Mouse (Mus musculus) gastrocnemius, adult 18-20 months (tissue): ENCODE measurements at regions not wholly inside any gene's neighbourhood (a gene's known extent, or its start where the extent isn't known, plus 50 kb on each side); places are given as distances from the start of the nearest gene placed in this dataset.

Experiments
- DNase-seq: peaks from one replicate; pipeline ENCODE4 v3.0.0; 2021; ENCODE audit warnings: low spot score

DNA sequence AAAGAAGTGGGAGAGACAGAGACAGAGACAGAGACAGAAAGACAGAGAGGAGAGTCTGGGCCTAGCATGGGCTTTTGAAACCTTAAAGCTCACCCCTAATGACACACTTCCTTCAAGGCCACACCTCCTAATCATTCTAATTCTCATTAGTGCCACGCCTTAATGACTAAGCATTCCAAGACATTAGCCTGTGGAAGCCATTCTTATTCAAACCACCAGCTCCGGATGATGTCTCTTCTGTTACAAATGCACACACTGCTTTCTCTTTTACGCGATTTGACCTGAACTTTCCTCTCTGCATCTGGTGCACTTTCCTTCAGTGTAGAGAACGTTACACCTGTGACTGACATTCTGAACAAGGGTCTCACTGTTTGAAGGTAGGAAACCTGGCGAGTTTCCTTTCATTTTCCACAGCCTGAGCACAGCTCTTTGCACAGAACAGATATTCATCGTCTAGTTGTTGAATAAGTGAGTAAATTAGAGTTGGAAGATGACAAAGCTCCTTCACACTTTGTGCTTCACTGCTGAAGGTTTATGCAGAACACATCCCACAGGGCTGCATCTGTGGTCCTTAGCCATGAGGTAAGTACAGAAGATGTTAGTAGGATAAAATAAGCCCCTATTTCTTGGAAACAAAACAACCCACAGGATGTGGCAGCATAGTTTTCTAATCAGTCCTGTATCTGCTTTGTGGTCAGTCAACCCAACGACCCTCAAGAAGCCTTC lies 116.8 kb downstream of the Faxc start:
- DNase-seq: no peak

- no peak for DNase-seq
These were observed 135.8 kb downstream of the Faxc start for GRCm38 (mm10) chr4:22066785-22067433.

DNA sequence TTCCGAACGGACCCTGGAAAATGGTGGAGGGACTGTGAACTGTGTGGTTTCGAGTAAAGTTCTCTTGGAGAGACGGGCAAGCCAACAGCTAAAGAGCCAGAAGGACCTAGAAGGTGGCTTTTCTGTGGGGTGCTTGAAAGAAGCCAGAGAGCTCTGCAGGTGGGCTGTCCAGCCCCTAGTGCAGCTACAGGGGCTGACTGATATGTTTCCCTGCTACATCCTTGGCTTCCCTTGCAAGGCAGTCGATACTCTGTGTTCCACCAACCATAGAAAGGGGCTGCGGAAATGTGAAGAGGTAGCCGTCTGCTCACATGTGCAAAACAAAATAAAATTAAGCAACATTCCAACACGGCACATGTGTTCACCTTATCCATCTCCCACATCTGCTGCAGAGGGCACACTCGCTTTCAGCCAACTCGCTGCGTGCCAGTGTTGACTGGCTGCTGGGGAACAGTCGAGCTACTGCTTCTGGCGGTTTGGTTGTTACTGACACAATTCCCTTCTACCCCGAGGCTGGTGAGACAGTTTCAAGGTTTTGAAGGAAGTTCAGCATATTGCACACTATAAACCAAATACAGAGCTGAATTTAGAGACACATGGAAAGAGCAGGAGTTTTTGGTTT lies 136.7 kb downstream of the Faxc start:
- no peak for DNase-seq

- DNase-seq: no peak
These were observed 157.2 kb downstream of the Faxc start for GRCm38 (mm10) chr4:22088209-22088787.

DNA sequence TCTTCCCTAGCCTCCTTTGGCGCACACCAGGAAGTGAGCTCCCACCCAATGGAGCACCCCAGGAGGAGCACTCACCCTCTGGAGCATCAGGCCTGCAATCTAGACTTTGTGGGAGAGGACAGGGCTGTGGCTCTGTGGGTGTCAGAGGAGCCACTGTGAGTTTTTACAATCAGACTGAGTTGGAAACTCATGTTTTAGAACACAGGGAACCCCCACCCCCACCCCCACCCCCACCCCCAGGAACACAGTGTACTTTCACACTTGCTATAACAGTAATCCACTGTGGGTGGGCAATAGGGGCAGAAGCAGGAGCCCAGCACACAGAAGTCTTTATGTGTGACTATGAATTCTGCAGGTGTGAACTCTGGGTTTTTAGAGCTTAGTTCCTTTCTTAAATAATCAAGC lies 158.5 kb downstream of the Faxc start:
- DNase-seq: no peak

GRCm38 (mm10) chr4:22090536-22090935 lies 159.4 kb downstream of the Faxc start:
- DNase-seq: no peak

GRCm38 (mm10) chr4:22092551-22092950 lies 161.4 kb downstream of the Faxc start:
- DNase-seq: no peak

GRCm38 (mm10) chr4:22095257-22096031 lies 164.3 kb downstream of the Faxc start:
- no peak for DNase-seq

DNA sequence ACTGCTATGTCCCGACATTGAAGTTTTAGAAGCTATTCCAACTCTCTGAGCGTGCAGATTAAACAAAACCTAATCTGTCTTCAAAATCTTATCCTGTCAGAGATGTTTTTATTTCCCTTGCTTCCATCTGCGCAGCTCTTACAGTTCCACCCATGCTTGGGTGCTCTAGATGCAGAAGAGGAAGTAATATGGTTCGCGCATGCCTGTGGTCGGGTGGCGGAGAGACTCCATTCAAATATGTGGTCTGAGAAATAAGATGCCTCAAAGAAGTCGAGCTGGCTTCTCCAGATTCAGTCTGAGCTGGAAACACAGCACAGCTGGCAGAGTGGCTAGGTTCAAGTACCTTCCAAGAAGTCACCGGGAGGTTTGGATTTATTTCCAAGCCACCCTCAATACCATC lies 167.5 kb downstream of the Faxc start:
- no peak for DNase-seq

DNA sequence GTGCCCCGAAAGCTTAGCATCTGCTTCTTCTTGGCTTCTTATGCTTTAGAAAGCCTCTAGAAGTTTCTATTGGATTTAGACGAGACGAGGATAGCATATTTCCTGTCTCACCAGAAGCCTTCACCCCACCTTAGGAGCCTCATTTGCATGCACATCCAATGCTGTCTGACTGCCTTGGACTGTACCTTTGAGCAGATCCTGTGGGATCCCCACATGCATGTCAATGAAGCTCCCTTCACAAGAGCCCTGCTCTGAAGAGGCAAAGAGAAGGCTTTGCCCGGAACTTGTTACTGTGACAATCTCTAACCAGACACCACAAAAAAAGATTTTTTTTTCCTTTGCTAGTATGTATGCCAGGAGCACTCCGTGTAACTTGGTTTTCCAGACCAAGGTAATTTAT lies 171.3 kb downstream of the Faxc start:
- no peak for DNase-seq

- DNase-seq: no peak
These were observed 172.0 kb downstream of the Faxc start for GRCm38 (mm10) chr4:22103001-22103587.

- DNase-seq: no peak
These were observed 175.8 kb downstream of the Faxc start for GRCm38 (mm10) chr4:22106883-22107282.

DNA sequence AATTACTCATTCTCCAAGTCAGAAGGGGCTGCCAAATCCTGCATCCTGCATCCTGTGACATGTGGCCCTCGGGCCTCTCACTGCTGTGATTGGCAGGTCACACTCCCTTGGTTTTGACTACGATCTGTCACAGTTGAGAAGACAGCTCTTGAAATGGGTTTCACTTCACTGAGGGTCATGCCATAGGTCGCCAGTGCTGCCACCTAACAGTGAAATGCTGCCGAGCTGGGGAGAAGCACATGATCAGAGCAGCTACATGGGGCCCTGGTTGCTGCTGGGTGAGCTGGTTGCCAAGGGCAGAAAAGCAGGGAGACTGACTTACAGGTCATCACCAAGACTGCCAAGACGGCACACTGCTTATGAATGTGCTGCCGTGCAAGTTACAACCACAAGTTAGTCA lies 178.3 kb downstream of the Faxc start:
- no peak for DNase-seq

- DNase-seq: no peak
These were observed 179.3 kb downstream of the Faxc start for GRCm38 (mm10) chr4:22110400-22110799.

GRCm38 (mm10) chr4:22112209-22112608 lies 181.1 kb downstream of the Faxc start:
- no peak for DNase-seq

- DNase-seq: no peak
These were observed 183.3 kb downstream of the Faxc start for GRCm38 (mm10) chr4:22114451-22114850.

GRCm38 (mm10) chr4:22119877-22120276 lies 188.7 kb downstream of the Faxc start:
- DNase-seq: no peak

GRCm38 (mm10) chr4:22120953-22121352 lies 189.8 kb downstream of the Faxc start:
- no peak for DNase-seq

DNA sequence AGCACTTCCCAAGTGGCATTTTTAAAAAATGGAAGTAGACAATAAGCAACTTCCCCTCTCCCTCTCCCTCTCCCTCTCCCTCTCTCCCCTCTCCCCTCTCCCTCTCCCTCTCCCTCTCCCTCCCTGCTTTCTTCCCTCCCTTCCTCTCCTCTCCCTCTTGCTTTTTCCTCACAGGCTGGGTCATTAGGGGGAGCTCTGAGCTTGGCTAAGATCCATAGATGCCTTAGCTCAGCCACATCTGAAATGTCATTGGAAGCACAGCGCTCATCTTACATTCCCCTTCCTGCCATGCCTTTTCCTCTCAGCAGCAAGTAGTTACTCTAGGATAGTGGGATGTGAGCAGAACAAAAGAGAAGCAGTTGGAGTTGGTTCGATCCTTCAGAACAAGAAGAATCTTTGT lies 190.3 kb downstream of the Faxc start:
- no peak for DNase-seq

- no peak for DNase-seq
These were observed 193.7 kb downstream of the Faxc start for GRCm38 (mm10) chr4:22124836-22125235.

- DNase-seq: no peak
These were observed 199.4 kb downstream of the Faxc start for GRCm38 (mm10) chr4:22130511-22130910.
